Mouse (Mus musculus): ENCODE measurements around the gene Tbc1d15. TPM values are rescaled to one million over a fixed set of nuclear protein-coding genes. Genes with fewer than 3 reads are reported as not detected.
A peak's percentile ranks its signal among the peaks of the same experiment; 100 is the strongest.
"Not testable (repeated sequence)": the region's sequence is repeated elsewhere in the genome, so short reads cannot be mapped to it uniquely, and the experiment has no call there.

Gene Tbc1d15
- total RNA-seq, 2 experiments from 2014 or later: 37.0 to 38.4 TPM

GRCm38 (mm10) chr10:115248041-115248440 is 3.2 kb downstream of the Tbc1d15 start:
- DNase-seq: no peak

GRCm38 (mm10) chr10:115245488-115245887 is 5.8 kb downstream of the Tbc1d15 start:
- no peak for DNase-seq
- intact Hi-C loops (cut with DNase I): no loop called here

More at GRCm38 (mm10) chr10:115248041-115248440, 3.2 kb downstream of the Tbc1d15 start:
- intact Hi-C loops (cut with DNase I): no loop called here

DNA sequence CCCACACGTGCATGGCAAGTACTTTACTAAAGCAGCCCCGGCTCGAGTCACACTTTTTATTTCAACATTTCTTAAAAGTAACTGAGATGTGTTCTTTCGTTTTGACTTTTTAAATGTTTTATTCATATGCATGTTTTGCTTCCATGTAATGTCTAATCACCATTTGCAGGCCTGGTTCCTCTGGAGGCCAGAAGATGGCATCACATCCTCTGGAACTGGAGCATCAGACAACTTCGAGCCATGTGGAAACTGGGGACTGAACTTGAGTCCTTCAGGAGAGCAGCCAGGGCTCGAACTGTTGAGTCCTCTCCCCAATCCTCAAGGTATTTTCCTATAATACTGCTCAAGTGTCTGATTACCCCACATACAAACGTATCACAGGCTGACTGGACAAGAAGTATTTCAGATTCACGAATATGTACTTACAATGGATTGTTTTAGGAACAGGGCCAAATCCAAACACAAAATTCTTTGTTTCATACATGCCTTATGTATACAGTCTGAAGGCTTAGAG is 10.1 kb downstream of the Tbc1d15 start:
- DNase-seq: no peak
- intact Hi-C loops (cut with DNase I): no loop called here

GRCm38 (mm10) chr10:115237931-115238330 is 13.3 kb downstream of the Tbc1d15 start:
- no peak for DNase-seq
- intact Hi-C loops (cut with DNase I): no loop called here

GRCm38 (mm10) chr10:115236733-115237132 is 14.5 kb downstream of the Tbc1d15 start:
- intact Hi-C loops (cut with DNase I): no loop called here
- no peak for DNase-seq

GRCm38 (mm10) chr10:115235501-115235900 is 15.8 kb downstream of the Tbc1d15 start:
- intact Hi-C loops (cut with DNase I): no loop called here
- no peak for DNase-seq

DNA sequence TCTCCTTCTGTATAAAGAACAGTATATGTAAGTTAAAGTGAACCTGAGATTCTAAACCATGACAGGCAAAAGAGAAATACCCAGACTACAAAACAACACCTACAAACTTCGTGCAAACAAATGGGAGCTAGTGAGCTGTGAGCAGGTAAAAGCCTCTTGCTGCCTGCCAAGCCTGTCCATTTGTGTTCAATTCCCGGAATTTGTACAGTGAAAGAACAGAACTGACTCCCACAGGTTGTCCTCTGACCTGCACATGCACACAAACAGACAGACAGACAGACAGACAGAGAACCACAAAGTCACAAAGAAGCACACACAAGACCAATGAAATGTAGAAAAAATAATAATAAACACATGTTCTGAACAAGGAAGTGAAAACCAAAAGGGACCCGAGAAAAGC is 17.5 kb downstream of the Tbc1d15 start:
- intact Hi-C loops (cut with DNase I): no loop called here

DNA sequence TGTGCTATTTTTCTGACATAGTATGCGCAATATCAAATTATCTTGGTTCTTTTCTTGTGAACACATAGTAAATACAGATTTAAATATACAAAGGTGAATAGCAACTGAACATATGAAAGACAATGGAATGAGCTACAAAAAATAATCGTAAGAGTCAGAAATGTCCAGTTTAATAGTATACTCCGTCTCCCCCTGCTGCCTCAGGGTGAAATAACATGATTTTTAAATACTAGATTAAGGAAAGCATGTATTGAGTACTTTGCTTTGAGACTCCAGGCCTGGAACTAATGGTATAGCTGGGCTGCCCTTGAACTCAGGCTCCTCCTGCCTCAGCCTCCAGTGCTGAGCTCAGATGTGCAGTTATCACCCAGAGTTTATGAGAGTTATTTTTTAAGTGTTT is 18.8 kb downstream of the Tbc1d15 start:
- no peak for DNase-seq
- intact Hi-C loops (cut with DNase I): no loop called here

More for the DNA sequence above, 17.5 kb downstream of the Tbc1d15 start:
- no peak for DNase-seq

DNA sequence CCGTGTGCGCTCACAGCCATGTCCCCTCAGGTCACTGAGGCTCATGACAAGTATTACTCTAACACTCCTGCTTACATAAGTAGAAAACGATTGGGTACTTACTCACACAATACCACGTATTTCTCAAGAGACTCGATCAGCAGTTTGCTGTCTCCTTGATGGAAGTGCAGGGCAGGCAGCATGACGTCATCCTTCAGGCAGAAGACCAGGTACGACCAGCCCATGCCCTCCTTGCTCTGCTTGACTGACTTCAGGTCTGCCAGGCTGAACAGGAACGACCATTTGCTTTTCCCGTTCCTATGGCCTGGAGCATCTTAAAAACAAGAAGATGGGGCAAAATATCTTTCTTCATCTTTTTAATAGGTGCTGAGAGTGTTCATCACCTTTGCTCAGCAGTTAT is 22.2 kb downstream of the Tbc1d15 start:
- intact Hi-C loops (cut with DNase I): no loop called here
- DNase-seq: no peak

DNA sequence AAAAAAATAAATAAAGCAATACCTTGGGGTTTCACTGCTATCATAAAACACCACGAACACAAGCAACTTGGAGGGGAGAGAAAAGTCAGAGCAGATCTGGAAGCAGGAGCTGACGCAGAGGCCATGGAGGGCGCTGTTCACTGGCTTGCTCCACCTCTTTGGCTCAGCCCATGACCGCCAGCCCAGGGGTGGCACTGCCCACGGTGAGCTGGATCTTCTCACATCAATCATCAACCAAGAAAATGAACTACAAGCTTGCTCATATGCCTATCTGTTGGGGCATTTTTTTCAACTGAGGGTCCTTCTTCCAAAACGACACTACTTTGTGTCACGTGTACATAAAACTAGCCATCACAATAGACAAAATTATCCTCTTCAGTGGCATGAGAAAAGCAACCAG is 24.7 kb downstream of the Tbc1d15 start:
- intact Hi-C loops (cut with DNase I): no loop called here
- no peak for DNase-seq

DNA sequence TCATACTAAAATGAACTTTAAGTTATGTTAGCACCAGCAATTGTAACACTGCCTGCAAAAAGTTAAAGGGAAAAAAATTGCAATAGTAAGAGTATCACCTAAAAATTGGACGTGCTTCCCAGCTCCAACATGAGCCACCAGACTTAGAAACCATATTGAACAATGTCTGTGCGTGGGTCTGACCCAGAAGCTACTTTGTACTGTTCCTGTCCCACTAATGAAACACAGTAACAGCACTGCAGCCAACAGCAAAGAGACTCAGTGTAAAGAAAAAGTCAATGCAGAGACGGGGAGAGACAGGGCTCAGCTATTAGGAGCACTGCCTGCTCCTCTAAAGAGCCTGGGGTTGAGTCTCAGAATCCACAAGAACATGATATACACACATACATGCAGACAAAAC is 27.4 kb downstream of the Tbc1d15 start:
- intact Hi-C loops (cut with DNase I): no loop called here
- DNase-seq: no peak

DNA sequence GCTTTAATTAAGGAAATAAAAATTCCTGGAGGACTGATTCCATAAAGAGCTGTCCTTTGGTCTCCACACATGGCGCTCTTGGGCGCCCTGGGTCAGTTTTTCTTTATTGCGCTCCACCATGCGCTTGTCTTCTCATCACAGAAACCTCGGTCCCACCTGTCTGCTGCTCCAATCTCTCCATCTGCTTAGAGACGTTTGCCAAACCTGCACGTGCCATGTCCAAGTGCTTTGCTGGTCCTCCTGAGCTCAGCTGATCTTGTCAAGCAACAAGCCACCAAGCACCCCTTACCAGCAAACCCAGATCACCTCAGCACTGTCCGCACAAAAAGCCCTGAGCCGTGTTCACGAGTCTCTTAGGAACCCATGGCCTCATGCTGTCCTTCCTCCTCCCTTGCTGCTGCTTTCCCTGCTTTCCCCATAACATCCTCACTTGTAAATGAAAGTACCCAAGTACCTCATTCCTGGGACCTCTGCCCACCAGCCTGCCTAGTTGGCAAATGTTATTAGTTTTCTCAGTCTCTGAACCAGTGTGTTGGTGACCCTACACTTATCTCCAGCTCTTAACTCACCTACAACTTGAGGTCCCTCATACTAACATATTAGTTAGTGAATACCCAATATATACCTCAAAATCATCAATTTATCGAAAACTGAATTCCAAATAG is 38.2 kb downstream of the Tbc1d15 start:
- intact Hi-C loops (cut with DNase I): no loop called here
- DNase-seq: no peak

DNA sequence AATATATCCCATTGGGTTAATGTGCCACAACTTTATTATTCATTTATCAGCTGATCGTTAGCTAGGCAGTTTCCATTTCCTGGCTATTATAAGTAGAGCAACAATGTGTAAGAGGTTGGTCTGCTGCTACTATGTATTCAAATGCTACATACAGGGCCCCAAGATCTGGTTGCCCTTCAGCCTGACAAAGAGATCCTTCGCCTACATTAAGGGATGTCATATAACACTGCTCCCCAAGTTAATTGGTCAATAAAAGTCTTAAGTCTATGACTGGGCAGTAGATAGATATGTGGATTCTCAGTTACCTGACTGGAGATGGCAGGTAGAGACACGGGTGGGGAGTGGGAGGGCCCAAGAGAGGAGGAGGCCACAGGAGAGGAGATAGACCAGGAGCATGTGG is 45.4 kb downstream of the Tbc1d15 start:
- intact Hi-C loops (cut with DNase I): no loop called here
- DNase-seq: no peak

DNA sequence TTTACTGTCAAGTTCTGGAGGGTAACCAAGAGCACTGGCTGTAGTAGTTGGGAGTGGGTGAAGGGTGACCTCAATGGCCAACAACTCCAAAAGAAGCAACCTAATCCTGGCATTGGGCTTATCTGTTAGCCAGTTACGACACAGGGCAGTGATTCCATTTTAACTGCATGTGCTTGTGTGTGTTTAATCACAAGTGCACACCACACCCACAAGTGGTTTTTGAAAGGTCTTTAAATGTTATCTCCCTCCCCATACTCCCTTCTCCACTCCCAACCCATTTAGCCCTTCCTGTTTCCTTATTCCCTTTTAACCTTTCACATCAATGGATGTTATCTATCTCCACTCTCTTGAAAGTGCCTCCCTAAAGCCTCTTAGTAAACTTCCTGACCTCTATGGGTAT is 46.0 kb downstream of the Tbc1d15 start:
- intact Hi-C loops (cut with DNase I): no loop called here
- DNase-seq: no peak

DNA sequence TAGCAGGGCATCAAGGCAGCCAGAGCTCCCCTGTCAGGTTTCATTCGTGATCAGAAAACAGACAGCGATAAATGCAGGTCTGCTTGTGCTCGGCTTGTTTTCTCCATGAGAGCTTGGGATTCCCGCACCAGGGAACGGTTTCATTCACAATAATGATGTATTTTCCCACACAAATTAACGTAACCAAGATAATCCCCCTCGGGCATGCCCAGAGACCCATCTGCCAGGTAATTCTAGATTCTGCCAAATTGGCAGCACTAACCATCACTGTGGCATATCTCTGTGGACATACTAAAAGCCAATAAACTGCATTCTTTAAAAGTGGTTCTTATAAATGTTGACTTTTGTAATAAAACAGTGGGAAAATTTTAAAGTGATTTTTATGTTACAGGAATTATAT is 60.1 kb downstream of the Tbc1d15 start:
- DNase-seq: peak; percentile 75
- intact Hi-C loops (cut with DNase I): no loop called here

DNA sequence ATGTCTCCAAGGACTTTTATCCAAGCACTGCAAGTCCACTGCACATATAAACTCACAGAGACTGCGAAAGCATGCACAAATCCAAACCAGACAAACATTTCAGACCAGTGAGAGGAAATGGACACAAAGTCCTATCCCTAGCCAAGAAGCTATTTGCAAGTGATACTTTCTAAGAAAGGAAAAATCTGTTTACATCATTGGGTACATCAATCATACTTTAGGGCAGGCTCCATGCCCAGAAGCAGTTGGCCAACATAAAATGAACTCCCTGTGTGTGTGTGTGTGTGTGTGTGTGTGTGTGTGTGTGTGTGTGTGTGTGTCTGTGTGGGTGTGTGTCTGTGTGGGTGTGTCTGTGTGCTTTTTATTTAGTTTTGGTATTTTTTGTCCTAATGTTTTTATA is 63.9 kb downstream of the Tbc1d15 start:
- intact Hi-C loops (cut with DNase I): no loop called here
- DNase-seq: peak; percentile 26

DNA sequence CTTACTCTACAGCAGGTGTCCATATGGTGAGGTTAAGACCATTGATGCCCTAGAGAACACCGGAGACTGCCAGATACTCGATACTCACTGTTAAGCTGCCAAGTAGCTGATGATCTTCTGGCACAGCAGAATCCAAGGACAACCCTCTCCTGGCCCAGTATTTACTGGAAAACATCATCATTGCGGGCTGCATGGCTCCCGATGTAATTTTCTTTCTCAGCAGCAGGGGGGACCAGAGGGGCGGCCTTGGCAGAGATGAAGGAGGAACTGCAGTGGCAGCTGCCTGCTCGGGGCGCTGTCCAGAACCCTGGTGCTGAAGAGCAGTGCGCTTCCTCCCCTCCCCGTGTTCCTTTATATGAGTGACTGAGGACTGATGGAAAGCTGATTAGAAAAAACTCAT is 66.6 kb downstream of the Tbc1d15 start, which contains the start of gene Tph2:
TSS of gene Tph2 (minus strand) at position 326 of the 400 bp plus-strand sequence.
- DNase-seq: peak; percentile 92
- intact Hi-C loops (cut with DNase I): no loop called here

GRCm38 (mm10) chr10:115181034-115181433 is 70.2 kb downstream of the Tbc1d15 start:
- peak; percentile 56 for DNase-seq
- intact Hi-C loops (cut with DNase I): no loop called here

DNA sequence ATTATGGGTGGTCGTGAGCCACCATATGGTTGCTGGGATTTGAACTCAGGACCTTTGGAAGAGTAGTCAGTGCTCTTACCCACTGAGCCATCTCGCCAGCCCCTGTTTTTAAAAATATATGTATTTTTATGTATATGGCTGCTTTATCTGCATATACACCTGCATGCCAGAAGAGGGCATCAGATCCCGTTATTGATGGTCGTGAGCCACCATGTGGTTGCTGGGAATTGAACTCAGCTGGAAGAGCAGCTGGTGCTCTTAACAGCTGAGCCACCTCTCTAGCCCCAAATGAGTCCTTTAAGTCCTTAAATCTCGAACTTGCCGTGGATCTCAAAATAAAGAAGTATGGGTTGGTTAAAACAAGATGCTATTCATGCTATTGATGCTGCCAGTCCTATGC is 73.2 kb downstream of the Tbc1d15 start:
- intact Hi-C loops (cut with DNase I); DNase-seq: not testable (repeated sequence)

- intact Hi-C loops (cut with DNase I): no loop called here
- DNase-seq: peak; percentile 64
These were observed 75.7 kb downstream of the Tbc1d15 start for GRCm38 (mm10) chr10:115175591-115175991.

DNA sequence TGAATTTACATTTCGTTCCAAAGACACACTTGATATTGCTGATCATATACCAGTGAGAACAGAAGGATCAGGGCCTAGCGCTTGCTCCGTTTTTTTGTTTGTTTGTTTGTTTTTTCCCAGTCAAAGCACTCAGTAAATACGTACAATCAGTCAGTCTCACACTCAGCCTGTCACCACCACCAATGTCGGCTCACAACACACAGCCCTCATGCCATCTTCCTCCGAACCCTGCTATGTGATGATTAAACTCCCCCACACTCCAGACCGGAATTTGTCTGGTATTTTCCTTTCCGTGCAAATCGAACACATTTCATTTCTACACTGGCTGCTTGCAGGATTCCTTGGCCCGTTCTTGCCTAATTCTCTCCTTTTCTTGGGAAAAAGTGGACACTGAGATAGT is 77.9 kb downstream of the Tbc1d15 start:
- intact Hi-C loops (cut with DNase I): no loop called here
- no peak for DNase-seq

DNA sequence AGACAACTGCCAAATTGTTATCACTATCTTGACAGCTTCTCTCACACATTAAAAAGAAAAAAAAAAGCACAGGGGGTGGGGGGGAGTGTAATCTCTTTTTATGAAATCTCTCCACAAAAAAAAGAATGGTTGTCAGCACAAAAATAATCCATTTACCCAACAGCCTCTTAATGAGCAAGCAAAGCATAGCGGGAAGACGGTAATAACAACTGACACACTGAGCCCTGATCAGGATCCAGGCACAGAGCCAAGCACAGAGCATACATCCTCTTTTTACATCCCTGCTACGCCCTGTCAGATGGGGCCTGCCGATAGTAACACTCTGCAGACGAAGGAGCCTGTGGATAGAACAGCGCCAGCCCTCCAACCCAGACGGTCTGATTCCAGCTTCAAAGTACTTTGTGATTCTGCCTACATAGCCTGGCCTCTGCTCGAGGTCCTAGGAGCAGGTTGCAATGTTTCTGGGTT is 79.9 kb downstream of the Tbc1d15 start:
- intact Hi-C loops (cut with DNase I): no loop called here
- peak; percentile 86 for DNase-seq

Measured in left cerebral cortex, postnatal 4 days (tissue).